Mouse (Mus musculus) cerebellum, postnatal 4 days (tissue): ENCODE results near the gene Itsn2.
"Not testable (repeated sequence)": the region's sequence is repeated elsewhere in the genome, so short reads cannot be mapped to it uniquely, and the experiment has no call there.

Source experiments
- DNase-seq, 2 experiments: peaks; one replicate each; pipeline ENCODE4 v3.0.0; 2022; ENCODE audit warnings: low spot score in 2 of 2, mixed read lengths in 1 of 2

The Itsn2 gene

GRCm38 (mm10) chr12:4592541-4593165 is at the start of gene Itsn2, which contains the start of gene Gm3625:
Gene Itsn2, plus strand, starts transcription at chr12:4592638.
Gene Gm3625, minus strand, starts transcription at chr12:4592927.
- DNase-seq, result peak; percentile 35 to 63

- no peak for DNase-seq
These were observed 48.0 kb upstream of the Itsn2 start for GRCm38 (mm10) chr12:4544400-4544919.

- no peak for DNase-seq
These were observed 47.0 kb upstream of the Itsn2 start for GRCm38 (mm10) chr12:4545425-4545824.

- DNase-seq, result no peak
These were observed 45.9 kb upstream of the Itsn2 start for GRCm38 (mm10) chr12:4546491-4546890.

- no peak for DNase-seq
These were observed 44.9 kb upstream of the Itsn2 start for GRCm38 (mm10) chr12:4547557-4547956.

- DNase-seq, result peak; percentile 62 to 81
These were observed 44.1 kb upstream of the Itsn2 start for GRCm38 (mm10) chr12:4548053-4549013.

GRCm38 (mm10) chr12:4553704-4554103 is 38.7 kb upstream of the Itsn2 start:
- not testable (repeated sequence) for DNase-seq

GRCm38 (mm10) chr12:4555451-4555850 is 37.0 kb upstream of the Itsn2 start:
- DNase-seq, result no peak

GRCm38 (mm10) chr12:4556891-4557290 is 35.5 kb upstream of the Itsn2 start:
- no peak for DNase-seq

GRCm38 (mm10) chr12:4557436-4557835 is 35.0 kb upstream of the Itsn2 start:
- no peak for DNase-seq

- no peak for DNase-seq
These were observed 34.4 kb upstream of the Itsn2 start for GRCm38 (mm10) chr12:4558013-4558412.

- DNase-seq, result no peak
These were observed 33.8 kb upstream of the Itsn2 start for GRCm38 (mm10) chr12:4558475-4559279.

- DNase-seq, result no peak
These were observed 20.6 kb upstream of the Itsn2 start for GRCm38 (mm10) chr12:4571864-4572263.

- DNase-seq, result no peak
These were observed 18.4 kb upstream of the Itsn2 start for GRCm38 (mm10) chr12:4574065-4574464.

GRCm38 (mm10) chr12:4582326-4582725 is 10.1 kb upstream of the Itsn2 start:
- DNase-seq, result no peak

GRCm38 (mm10) chr12:4587846-4588245 is 4.6 kb upstream of the Itsn2 start:
- DNase-seq, result no peak

- peak in 1 of 2 experiments; percentile 51 for DNase-seq
These were observed 3.8 kb upstream of the Itsn2 start for GRCm38 (mm10) chr12:4588603-4589002.

GRCm38 (mm10) chr12:4592025-4592424 is 413 bp upstream of the Itsn2 start:
- DNase-seq, result no peak

GRCm38 (mm10) chr12:4593166-4593929 is 910 bp downstream of the Itsn2 start:
- DNase-seq, result peak in 1 of 2 experiments; percentile 33

- no peak for DNase-seq
These were observed 1.5 kb downstream of the Itsn2 start for GRCm38 (mm10) chr12:4593930-4594391.

- DNase-seq, result no peak
These were observed 2.6 kb downstream of the Itsn2 start for GRCm38 (mm10) chr12:4595055-4595454.
